Mouse (Mus musculus): Measurements from ENCODE around the gene Sncb. TPM values are rescaled to one million over a fixed set of nuclear protein-coding genes. Genes with fewer than 3 reads are reported as not detected.

Gene Sncb
- polyA plus RNA-seq (2012; rRNA removed): 851 and 853 TPM in 2 replicates

GRCm38 (mm10) chr13:54766192-54766768, at the start of gene Sncb:
Gene Sncb, minus strand, starts transcription at chr13:54766595.
- TF ChIP-seq CTCF (IDR thresholded peaks at IDR 0.05; ENCODE audit: borderline replicate concordance, insufficient read depth, low read depth, low read length): peak; percentile 66
- TF ChIP-seq POLR2A (IDR thresholded peaks at IDR 0.05; ENCODE audit: borderline replicate concordance, insufficient read depth, low read length): peak; percentile 94
- peak within 1 kb of the TSS; percentile 85 for H3K27ac ChIP-seq (ENCODE audit: insufficient read depth, low read length)
- DNase-seq: peak; percentile 91 to 93
- WGBS: 1% methylated on average over 35 of the region's 35 CpGs
- no peaks in the 10 kb centered on the region for H3K27me3 ChIP-seq (ENCODE audit: control insufficient read depth, insufficient read depth, low read length)
- peaks cover 17% of the 10 kb centered on the region for H3K4me1 ChIP-seq (ENCODE audit: control insufficient read depth, insufficient read depth, low read length)
- H3K4me3 ChIP-seq (replicated peaks; ENCODE audit: insufficient read depth, low read depth, low read length): peak within 1 kb of the TSS; percentile 71

DNA sequence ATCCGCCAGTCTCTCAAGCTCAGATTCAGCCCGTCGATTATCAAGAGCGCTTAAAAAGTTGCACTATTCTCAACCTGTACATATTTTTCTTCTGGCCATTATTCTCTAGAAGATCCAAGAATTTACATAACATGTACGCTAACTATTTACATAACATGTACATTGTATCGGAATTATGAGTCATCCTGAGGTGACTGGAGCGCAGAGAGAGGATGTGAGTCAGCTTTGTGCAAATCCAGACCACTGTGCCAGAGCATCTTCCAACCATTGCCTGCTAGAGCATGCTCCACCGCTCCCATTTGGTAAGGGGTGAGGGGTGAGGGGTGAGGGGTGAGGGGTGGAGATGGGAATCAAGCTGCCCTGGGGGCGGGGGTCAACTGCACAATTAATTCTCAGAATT, 47.0 kb upstream of the Sncb start:
- DNase-seq: peak in 1 of 2 experiments; percentile 48
- Histone ChIP-seq H3K27ac (ENCODE audit: insufficient read depth, low read length) (no peak overlapping the region), H3K4me3 (replicated peaks; ENCODE audit: insufficient read depth, low read depth, low read length) (no peak overlapping the region), H3K27me3 (ENCODE audit: control insufficient read depth, insufficient read depth, low read length) (no peaks in the 10 kb centered on the region), H3K4me1 (ENCODE audit: control insufficient read depth, insufficient read depth, low read length) (peaks cover 4% of the 10 kb centered on the region; the same call in 1 of the 2 replicates)
- WGBS: 81% methylated on average over 9 of the region's 9 CpGs
- TF ChIP-seq POLR2A (IDR thresholded peaks at IDR 0.05; ENCODE audit: borderline replicate concordance, insufficient read depth, low read length) (no peak), CTCF (IDR thresholded peaks at IDR 0.05; ENCODE audit: borderline replicate concordance, insufficient read depth, low read depth, low read length) (no peak)

DNA sequence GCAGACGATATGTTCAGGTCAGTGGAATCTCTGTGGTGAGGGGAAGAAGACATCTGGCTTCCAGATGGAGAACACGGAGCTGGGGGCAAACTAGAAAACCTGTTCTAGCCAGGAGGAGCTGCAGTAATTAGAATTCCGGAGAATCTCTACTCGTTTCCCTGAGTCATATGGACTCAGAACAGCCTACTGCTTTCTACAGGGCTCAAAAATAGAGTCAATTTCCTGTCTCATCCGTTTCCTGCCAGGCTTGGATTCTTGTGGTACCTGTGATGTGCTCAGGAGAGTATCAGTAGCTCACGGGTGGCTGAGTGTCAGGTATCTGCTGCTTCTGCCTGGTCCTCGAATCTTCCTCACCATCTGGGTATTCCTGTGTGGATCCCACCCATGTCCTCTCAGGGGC, 45.1 kb upstream of the Sncb start:
- Histone ChIP-seq H3K4me1 (ENCODE audit: control insufficient read depth, insufficient read depth, low read length) (peaks cover 4% of the 10 kb centered on the region; the same call in 1 of the 2 replicates), H3K27me3 (ENCODE audit: control insufficient read depth, insufficient read depth, low read length) (no peaks in the 10 kb centered on the region), H3K4me3 (replicated peaks; ENCODE audit: insufficient read depth, low read depth, low read length) (no peak overlapping the region), H3K27ac (ENCODE audit: insufficient read depth, low read length) (no peak overlapping the region)
- no peak for DNase-seq
- no peak for TF ChIP-seq POLR2A (IDR thresholded peaks at IDR 0.05; ENCODE audit: borderline replicate concordance, insufficient read depth, low read length)
- 22% methylated on average over 7 of the region's 7 CpGs for WGBS

DNA sequence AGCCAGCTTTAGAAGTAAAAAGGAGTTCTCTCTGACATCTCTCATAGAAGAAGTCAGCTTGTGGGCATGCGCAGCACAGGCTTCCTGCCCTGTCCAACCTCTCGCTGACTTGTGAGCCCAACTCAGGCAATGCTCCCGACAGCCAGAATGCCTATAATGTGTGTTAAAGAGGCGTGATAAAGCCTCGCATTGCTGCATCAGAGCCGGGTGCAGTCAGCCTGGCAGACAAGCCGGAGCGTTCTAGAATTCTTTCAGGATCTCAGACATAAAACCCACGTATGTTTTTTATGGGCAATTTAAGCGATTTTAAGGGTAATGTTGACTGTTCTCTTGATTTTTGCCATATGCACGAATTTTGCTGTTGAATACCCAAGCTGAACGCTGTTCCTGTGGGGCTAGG, 41.7 kb upstream of the Sncb start:
- no peak for DNase-seq
- no peak for TF ChIP-seq CTCF (IDR thresholded peaks at IDR 0.05; ENCODE audit: borderline replicate concordance, insufficient read depth, low read depth, low read length)
- no peak for TF ChIP-seq POLR2A (IDR thresholded peaks at IDR 0.05; ENCODE audit: borderline replicate concordance, insufficient read depth, low read length)
- no peaks in the 10 kb centered on the region for H3K27me3 ChIP-seq (ENCODE audit: control insufficient read depth, insufficient read depth, low read length)
- 88% methylated on average over 12 of the region's 12 CpGs for WGBS
- H3K27ac ChIP-seq (ENCODE audit: insufficient read depth, low read length): no peak overlapping the region
- no peak overlapping the region for H3K4me3 ChIP-seq (replicated peaks; ENCODE audit: insufficient read depth, low read depth, low read length)
- H3K4me1 ChIP-seq (ENCODE audit: control insufficient read depth, insufficient read depth, low read length): peaks cover 4% of the 10 kb centered on the region; the same call in 1 of the 2 replicates

GRCm38 (mm10) chr13:54806434-54806976, 40.1 kb upstream of the Sncb start:
- no peak for DNase-seq
- H3K27ac ChIP-seq (ENCODE audit: insufficient read depth, low read length): no peak overlapping the region
- 65% methylated on average over 13 of the region's 13 CpGs for WGBS

DNA sequence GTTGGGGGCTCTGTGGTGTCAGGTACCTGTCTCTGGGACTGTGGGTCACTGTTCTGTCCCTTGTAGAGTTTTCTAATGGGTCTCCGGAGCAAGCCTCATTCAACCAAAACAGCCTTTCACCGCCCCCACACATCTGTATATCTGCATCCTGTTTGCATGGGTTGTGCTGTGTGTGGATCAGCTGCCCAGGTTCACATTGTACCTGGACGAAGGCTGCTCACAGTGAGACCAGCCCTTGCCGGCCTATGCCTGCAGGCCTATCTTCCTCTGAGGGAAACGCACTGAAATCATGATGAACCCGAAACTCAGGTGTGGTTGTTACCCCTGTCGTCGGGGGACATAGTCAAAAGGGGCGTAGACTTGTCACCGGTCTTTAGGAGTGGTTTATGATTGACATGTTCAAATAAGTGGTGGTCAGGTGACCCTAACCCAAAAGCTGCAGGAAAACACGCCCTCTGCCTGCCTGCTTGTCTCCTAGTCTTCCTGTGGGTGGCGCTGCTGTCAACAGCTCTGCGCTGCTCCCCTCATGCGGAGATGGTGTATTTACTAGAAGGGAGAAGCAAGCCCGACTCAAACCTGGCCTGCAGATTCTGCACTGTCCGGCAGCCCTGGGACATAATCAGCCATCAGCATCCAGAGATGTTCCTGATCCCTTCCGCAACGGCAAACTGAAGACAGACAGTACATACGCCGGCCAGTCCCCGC, 38.9 kb upstream of the Sncb start:
- Histone ChIP-seq H3K27ac (ENCODE audit: insufficient read depth, low read length) (no peak overlapping the region), H3K4me1 (ENCODE audit: control insufficient read depth, insufficient read depth, low read length) (no peaks in the 10 kb centered on the region), H3K4me3 (replicated peaks; ENCODE audit: insufficient read depth, low read depth, low read length) (no peak overlapping the region), H3K27me3 (ENCODE audit: control insufficient read depth, insufficient read depth, low read length) (no peaks in the 10 kb centered on the region)
- 55% methylated on average over 21 of the region's 21 CpGs for WGBS
- DNase-seq: peak; percentile 55 to 63
- no peak for TF ChIP-seq POLR2A (IDR thresholded peaks at IDR 0.05; ENCODE audit: borderline replicate concordance, insufficient read depth, low read length)
- TF ChIP-seq CTCF (IDR thresholded peaks at IDR 0.05; ENCODE audit: borderline replicate concordance, insufficient read depth, low read depth, low read length): peak; percentile 85

More at GRCm38 (mm10) chr13:54806434-54806976, 40.1 kb upstream of the Sncb start:
- Histone ChIP-seq H3K27me3 (ENCODE audit: control insufficient read depth, insufficient read depth, low read length) (no peaks in the 10 kb centered on the region), H3K4me1 (ENCODE audit: control insufficient read depth, insufficient read depth, low read length) (peaks cover under 1% of the 10 kb centered on the region; the same call in 1 of the 2 replicates), H3K4me3 (replicated peaks; ENCODE audit: insufficient read depth, low read depth, low read length) (no peak overlapping the region)
- TF ChIP-seq CTCF (IDR thresholded peaks at IDR 0.05; ENCODE audit: borderline replicate concordance, insufficient read depth, low read depth, low read length): no peak
- TF ChIP-seq POLR2A (IDR thresholded peaks at IDR 0.05; ENCODE audit: borderline replicate concordance, insufficient read depth, low read length): no peak

DNA sequence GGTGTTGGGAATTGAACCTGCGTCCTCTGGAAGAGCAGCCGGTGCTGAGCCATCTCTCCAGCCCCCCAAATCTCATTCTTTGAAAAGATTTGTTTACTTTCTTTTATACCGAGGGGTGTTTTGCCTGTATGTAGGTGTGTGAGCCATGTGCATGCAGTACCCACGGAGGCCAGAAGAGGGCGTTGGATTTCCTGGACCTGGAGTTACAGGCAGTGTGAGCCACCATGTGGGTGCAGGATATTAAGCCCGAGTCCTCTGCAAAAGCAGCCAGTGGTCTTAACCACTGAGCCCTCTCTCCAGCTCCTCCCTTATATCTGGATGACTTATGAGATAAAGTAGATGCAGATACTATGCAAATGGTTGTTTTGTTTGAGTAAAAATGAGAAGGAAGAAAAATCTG, 36.6 kb upstream of the Sncb start:
- Histone ChIP-seq H3K27ac (ENCODE audit: insufficient read depth, low read length) (no peak overlapping the region), H3K27me3 (ENCODE audit: control insufficient read depth, insufficient read depth, low read length) (no peaks in the 10 kb centered on the region), H3K4me1 (ENCODE audit: control insufficient read depth, insufficient read depth, low read length) (no peaks in the 10 kb centered on the region), H3K4me3 (replicated peaks; ENCODE audit: insufficient read depth, low read depth, low read length) (no peak overlapping the region)
- no peak for DNase-seq
- WGBS: 85% methylated on average over 6 of the region's 6 CpGs
- TF ChIP-seq POLR2A (IDR thresholded peaks at IDR 0.05; ENCODE audit: borderline replicate concordance, insufficient read depth, low read length) (no peak), CTCF (IDR thresholded peaks at IDR 0.05; ENCODE audit: borderline replicate concordance, insufficient read depth, low read depth, low read length) (peak; percentile 42; the same call in 1 of the 2 replicates)

DNA sequence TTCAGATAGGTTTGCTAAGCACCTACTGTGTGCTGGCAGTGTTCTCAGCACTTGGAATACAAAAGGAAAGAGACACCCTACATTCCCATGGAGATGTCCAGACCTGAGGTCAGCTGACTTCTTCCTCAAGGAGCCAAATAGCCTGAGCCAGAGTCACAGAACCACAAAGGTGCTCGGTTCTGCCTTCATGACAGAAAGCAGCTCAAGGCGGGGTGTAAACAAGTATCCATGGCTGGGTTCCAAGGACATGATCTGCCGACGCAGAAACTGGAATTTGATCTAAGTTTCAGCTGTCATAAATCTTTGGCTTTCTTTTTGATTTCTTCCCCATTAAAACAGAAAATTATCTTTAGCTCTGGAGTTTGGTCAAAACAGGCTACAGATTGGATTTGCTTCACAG, 33.8 kb upstream of the Sncb start:
- 45% methylated on average over 4 of the region's 4 CpGs for WGBS
- no peak for DNase-seq
- no peaks in the 10 kb centered on the region for H3K4me1 ChIP-seq (ENCODE audit: control insufficient read depth, insufficient read depth, low read length)
- H3K27me3 ChIP-seq (ENCODE audit: control insufficient read depth, insufficient read depth, low read length): no peaks in the 10 kb centered on the region
- no peak overlapping the region for H3K27ac ChIP-seq (ENCODE audit: insufficient read depth, low read length)
- no peak overlapping the region for H3K4me3 ChIP-seq (replicated peaks; ENCODE audit: insufficient read depth, low read depth, low read length)
- no peak for TF ChIP-seq POLR2A (IDR thresholded peaks at IDR 0.05; ENCODE audit: borderline replicate concordance, insufficient read depth, low read length)
- no peak for TF ChIP-seq CTCF (IDR thresholded peaks at IDR 0.05; ENCODE audit: borderline replicate concordance, insufficient read depth, low read depth, low read length)
